Mouse (Mus musculus) cerebellum, adult 9-10 months (tissue): Measurements from ENCODE around the gene Cd248.
A peak's percentile ranks its signal among the peaks of the same experiment; 100 is the strongest.

Experiments used
- DNase-seq: peaks from one replicate; pipeline ENCODE4 v3.0.0; 2022

Gene Cd248

GRCm38 (mm10) chr19:5067867-5068569 is at the start of gene Cd248:
TSS of gene Cd248 (plus strand) at chr19:5068078.
- no peak for DNase-seq

GRCm38 (mm10) chr19:5018191-5018590 is 49.7 kb upstream of the Cd248 start:
- DNase-seq = no peak

- no peak for DNase-seq
Measured at GRCm38 (mm10) chr19:5021416-5021815, 46.5 kb upstream of the Cd248 start.

- peak; percentile 92 for DNase-seq
Measured at GRCm38 (mm10) chr19:5023621-5024479, 44.0 kb upstream of the Cd248 start, which contains the start of gene Slc29a2. TSS of gene Slc29a2 (plus strand) at chr19:5023860.

- peak; percentile 40 for DNase-seq
Measured at GRCm38 (mm10) chr19:5026111-5026510, 41.8 kb upstream of the Cd248 start.

GRCm38 (mm10) chr19:5032686-5033085 is 35.2 kb upstream of the Cd248 start:
- no peak for DNase-seq

- DNase-seq = no peak
Measured at GRCm38 (mm10) chr19:5036577-5036976, 31.3 kb upstream of the Cd248 start.

GRCm38 (mm10) chr19:5037678-5038571 is 30.0 kb upstream of the Cd248 start:
- DNase-seq = peak; percentile 96

- peak; percentile 92 for DNase-seq
Measured at GRCm38 (mm10) chr19:5038709-5039156, 29.1 kb upstream of the Cd248 start, which contains the start of the genes B4gat1 and AC124502.3. TSS of gene B4gat1 (plus strand) at chr19:5038826. TSS of gene AC124502.3 (plus strand) at chr19:5038891.

GRCm38 (mm10) chr19:5039301-5040114 is 28.4 kb upstream of the Cd248 start:
- DNase-seq = peak; percentile 68

GRCm38 (mm10) chr19:5040862-5041523 is 26.9 kb upstream of the Cd248 start, which contains the start of gene Brms1:
TSS of gene Brms1 (plus strand) at chr19:5041354.
- peak; percentile 86 for DNase-seq

GRCm38 (mm10) chr19:5041588-5041987 is 26.3 kb upstream of the Cd248 start:
- no peak for DNase-seq

GRCm38 (mm10) chr19:5045531-5045930 is 22.3 kb upstream of the Cd248 start:
- DNase-seq = peak; percentile 44

- no peak for DNase-seq
Measured at GRCm38 (mm10) chr19:5048138-5049056, 19.5 kb upstream of the Cd248 start.

- peak; percentile 43 for DNase-seq
Measured at GRCm38 (mm10) chr19:5049325-5049724, 18.6 kb upstream of the Cd248 start.

GRCm38 (mm10) chr19:5050047-5050905 is 17.6 kb upstream of the Cd248 start, which contains the start of gene Rin1:
TSS of gene Rin1 (plus strand) at chr19:5050481.
- DNase-seq = no peak

GRCm38 (mm10) chr19:5051031-5051430 is 16.8 kb upstream of the Cd248 start:
- peak; percentile 51 for DNase-seq

GRCm38 (mm10) chr19:5051515-5051914 is 16.4 kb upstream of the Cd248 start:
- DNase-seq = peak; percentile 59
